Mouse (Mus musculus) C2C12 (cell line): Measurements from ENCODE around the gene Lysmd1.
"Not testable (repeated sequence)": the region's sequence is repeated elsewhere in the genome, so short reads cannot be mapped to it uniquely, and the experiment has no call there.

Source experiments
- CTCF ChIP-seq: IDR thresholded peaks from one replicate; pipeline ENCODE4 v1.5.1; 2011; ENCODE audit not compliant: control insufficient read depth, insufficient read depth, insufficient read length
- FOSL1 ChIP-seq: IDR thresholded peaks from one replicate; pipeline ENCODE4 v1.8.0; 2011; ENCODE audit warnings: mild to moderate bottlenecking, low read length; ENCODE audit not compliant: poor library complexity, insufficient read depth, severe bottlenecking
- MAX ChIP-seq: IDR thresholded peaks from one replicate; pipeline ENCODE4 v1.6.1; 2011; ENCODE audit warnings: mild to moderate bottlenecking, control low read depth
- MYOG ChIP-seq: IDR thresholded peaks from one replicate; pipeline ENCODE4 v1.6.1; 2011; ENCODE audit not compliant: control insufficient read depth, insufficient read length; ENCODE audit errors: extremely low read depth

GRCm38 (mm10) chr3:95134133-95134532 lies 245 bp downstream of the Lysmd1 start:
- TF ChIP-seq CTCF, MAX, MYOG, FOSL1: not testable (repeated sequence)
